Mouse (Mus musculus) heart, postnatal 0 days (tissue): ENCODE measurements at regions not wholly inside any gene's neighbourhood (a gene's known extent, or its start where the extent isn't known, plus 50 kb on each side); places are given as distances from the start of the nearest gene placed in this dataset.

Source experiments
- ATAC-seq: fragments of 200-750 bp; cut with Nextera tagmentation; 2 replicates; pipeline ENCODE4 v1.8.0; 2017; ENCODE audit warnings: low read depth, moderate number of reproducible peaks, moderate library complexity; ENCODE audit not compliant: insufficient read depth
- DNase-seq: peaks from one replicate; pipeline ENCODE4 v3.0.0-alpha.2; 2016; ENCODE audit warnings: low spot score
- H3K27ac ChIP-seq: fragments of 300-500 bp; sonication (generic); 2 replicates; pipeline ENCODE4 v1.5.1; 2014; ENCODE audit warnings: low read depth, mild to moderate bottlenecking
- H3K27me3 ChIP-seq: fragments of 300-500 bp; sonication (generic); 2 replicates; pipeline ENCODE4 v1.6.1; 2014; ENCODE audit warnings: low read length, mixed read lengths; ENCODE audit not compliant: control insufficient read depth, insufficient read depth
- H3K36me3 ChIP-seq: fragments of 300-500 bp; sonication (generic); replicated peaks from 2 replicates; pipeline ENCODE4 v1.6.1; 2014; ENCODE audit warnings: low read length, mixed read lengths; ENCODE audit not compliant: control insufficient read depth, insufficient read depth
- H3K4me1 ChIP-seq: fragments of 300-500 bp; sonication (generic); 2 replicates; pipeline ENCODE4 v1.6.1; 2014; ENCODE audit warnings: antibody characterized with exemption; ENCODE audit not compliant: control insufficient read depth, insufficient read depth
- H3K4me2 ChIP-seq: fragments of 300-500 bp; sonication (generic); 2 replicates; pipeline ENCODE4 v1.6.1; 2014; ENCODE audit warnings: low read depth, mild to moderate bottlenecking, low read length, moderate library complexity
- H3K4me3 ChIP-seq: fragments of 300-500 bp; sonication (generic); 2 replicates; pipeline ENCODE4 v1.5.1; 2014; ENCODE audit warnings: low read depth, low read length
- H3K9ac ChIP-seq: fragments of 300-500 bp; sonication (generic); replicated peaks from 2 replicates; pipeline ENCODE4 v1.6.1; 2014; ENCODE audit warnings: low read depth, low read length, mixed read lengths
- H3K9me3 ChIP-seq: fragments of 300-500 bp; sonication (generic); replicated peaks from 2 replicates; pipeline ENCODE4 v1.6.1; 2016; ENCODE audit warnings: low read length; ENCODE audit not compliant: control insufficient read depth
- CTCF ChIP-seq: IDR thresholded peaks from 2 replicates; pipeline ENCODE4 v1.5.1; 2016; ENCODE audit warnings: antibody characterized with exemption, control low read depth, low read depth
- EP300 ChIP-seq: IDR thresholded peaks from 2 replicates; pipeline ENCODE4 v1.6.1; 2016; ENCODE audit warnings: antibody characterized with exemption, low read depth
- WGBS: fragments of 180-500 bp; shearing (Covaris S2); extraction: QIAGEN DNeasy Blood & Tissue Kit; methylation state at CpG from one replicate; pipeline ENCODE4 v1.1.7; 2014; 5-methylcytosine and 5-hydroxymethylcytosine counted together

GRCm38 (mm10) chr19:27073281-27073680, 143.0 kb upstream of the Vldlr start:
- Histone ChIP-seq H3K4me3 (no peak overlapping the region), H3K4me2 (no peak overlapping the region), H3K36me3 (no peaks in the 10 kb centered on the region), H3K9me3 (no peaks in the 10 kb centered on the region), H3K4me1 (peaks cover 10% of the 10 kb centered on the region), H3K27ac (no peak overlapping the region), H3K9ac (no peak overlapping the region), H3K27me3 (no peaks in the 10 kb centered on the region)
- no peak for TF ChIP-seq EP300
- no peak for TF ChIP-seq CTCF
- 59% methylated on average over 3 of the region's 3 CpGs for WGBS
- ATAC-seq (no peak), DNase-seq (no peak)

DNA sequence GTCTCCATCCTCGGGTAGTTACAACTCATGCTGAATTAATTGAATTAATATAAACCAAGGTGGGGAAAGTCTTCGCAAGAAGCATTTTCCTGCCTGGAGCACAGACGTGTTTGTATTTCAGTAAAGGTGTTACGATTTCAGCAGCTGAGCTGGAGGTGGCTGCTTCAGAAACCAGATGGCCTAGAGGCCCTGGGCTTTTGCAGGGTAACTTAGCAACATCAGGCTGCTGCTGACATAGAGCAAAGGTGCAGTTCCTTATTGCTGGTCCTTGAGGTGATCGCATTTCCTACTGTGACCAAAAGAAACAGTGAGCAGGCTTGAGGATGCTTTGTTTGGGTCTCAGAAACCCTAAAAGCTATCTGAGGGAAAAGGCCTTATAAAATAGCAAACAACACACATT, 141.3 kb upstream of the Vldlr start:
- H3K27me3 ChIP-seq = no peaks in the 10 kb centered on the region

DNA sequence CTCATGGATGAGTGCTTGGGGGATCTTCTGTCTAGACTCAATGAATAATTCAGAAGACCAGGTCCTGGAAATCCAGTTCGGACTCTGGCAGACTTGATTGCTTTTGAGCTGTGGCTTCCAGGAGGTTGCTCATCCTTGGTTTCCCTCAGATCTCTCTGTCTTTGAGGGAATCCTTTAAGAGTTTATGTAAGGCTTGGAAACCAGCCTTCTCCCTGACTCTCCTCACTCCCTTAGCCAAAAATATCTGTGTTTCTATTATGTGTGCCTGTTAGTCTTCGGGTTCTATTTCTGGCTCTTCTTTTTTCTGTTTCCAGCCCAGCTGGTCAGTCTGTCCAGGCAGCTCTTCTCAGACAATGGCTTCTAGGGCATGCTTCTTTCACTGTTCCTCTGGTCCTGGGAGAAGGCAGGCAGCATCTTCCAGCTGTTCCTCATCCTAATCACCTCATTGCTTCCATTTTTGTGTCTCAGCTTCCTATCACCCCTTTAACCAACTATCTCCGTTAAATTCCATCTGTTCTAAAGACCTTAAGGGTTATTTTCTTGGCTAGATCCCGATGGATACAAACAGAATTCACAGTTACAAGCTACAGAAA, 139.3 kb upstream of the Vldlr start:
- TF ChIP-seq CTCF = no peak
- no peak for TF ChIP-seq EP300
- Histone ChIP-seq H3K27me3 (no peaks in the 10 kb centered on the region), H3K36me3 (no peaks in the 10 kb centered on the region), H3K4me1 (peaks cover 10% of the 10 kb centered on the region), H3K4me3 (no peak overlapping the region), H3K4me2 (no peak overlapping the region), H3K27ac (peak overlapping the region; percentile 53), H3K9ac (no peak overlapping the region), H3K9me3 (no peaks in the 10 kb centered on the region)
- WGBS = 43% methylated on average over 4 of the region's 4 CpGs
- DNase-seq = no peak
- no peak for ATAC-seq

More for the DNA sequence above, 141.3 kb upstream of the Vldlr start:
- H3K36me3 ChIP-seq = no peaks in the 10 kb centered on the region
- no peak overlapping the region for H3K9ac ChIP-seq
- ATAC-seq (no peak), DNase-seq (no peak)
- TF ChIP-seq CTCF = no peak
- no peaks in the 10 kb centered on the region for H3K9me3 ChIP-seq
- no peak overlapping the region for H3K4me2 ChIP-seq
- H3K27ac ChIP-seq = no peak overlapping the region
- H3K4me3 ChIP-seq = no peak overlapping the region
- 75% methylated on average over 5 of the region's 5 CpGs for WGBS
- H3K4me1 ChIP-seq = peaks cover 10% of the 10 kb centered on the region

DNA sequence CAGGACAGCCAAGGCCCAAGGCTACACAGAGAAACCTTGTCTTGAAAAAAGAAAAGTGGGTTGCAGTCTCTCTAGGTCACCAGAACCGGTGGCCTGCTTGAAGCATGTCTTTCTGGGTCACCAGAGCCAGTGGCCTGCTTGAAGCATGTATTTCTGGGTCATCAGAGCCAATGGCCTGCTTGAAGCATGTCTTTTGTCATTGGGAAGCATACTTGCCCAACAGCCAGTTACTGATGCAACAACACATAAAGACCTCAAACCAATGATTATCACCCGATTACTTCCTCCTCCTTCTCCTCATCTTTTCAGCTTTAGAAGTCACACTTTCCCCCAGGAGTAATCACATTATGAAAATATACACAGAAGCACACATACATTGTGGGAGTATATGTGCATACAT, 128.9 kb upstream of the Vldlr start:
- Histone ChIP-seq H3K27ac (no peak overlapping the region), H3K36me3 (no peaks in the 10 kb centered on the region), H3K4me1 (no peaks in the 10 kb centered on the region), H3K9ac (no peak overlapping the region), H3K4me2 (no peak overlapping the region), H3K9me3 (no peaks in the 10 kb centered on the region), H3K4me3 (no peak overlapping the region), H3K27me3 (no peaks in the 10 kb centered on the region)
- TF ChIP-seq EP300 (no peak), CTCF (no peak)
- 73% methylated on average over 2 of the region's 2 CpGs for WGBS
- ATAC-seq (no peak), DNase-seq (no peak)

DNA sequence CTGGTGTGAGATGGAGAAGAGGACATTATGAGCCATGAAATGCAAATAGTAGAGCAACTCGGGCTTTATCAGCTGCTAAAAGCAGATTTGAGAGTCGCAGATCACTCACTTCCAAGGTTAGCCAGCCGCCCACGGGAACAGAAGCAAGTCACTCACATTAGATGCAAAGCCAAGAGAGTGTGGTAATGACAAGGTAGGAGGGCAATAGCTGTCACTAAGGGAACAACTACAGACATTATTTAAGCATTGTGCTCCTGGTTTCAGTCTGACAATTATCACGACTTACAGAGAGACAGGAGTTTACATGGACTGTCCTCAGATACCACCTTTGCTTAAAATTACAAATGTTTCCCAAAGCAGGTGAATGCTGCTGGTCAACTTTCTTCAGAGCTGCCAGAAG, 128.5 kb upstream of the Vldlr start:
- Histone ChIP-seq H3K4me3 (no peak overlapping the region), H3K27me3 (no peaks in the 10 kb centered on the region), H3K36me3 (no peaks in the 10 kb centered on the region), H3K4me2 (no peak overlapping the region), H3K9ac (no peak overlapping the region), H3K27ac (no peak overlapping the region), H3K9me3 (no peaks in the 10 kb centered on the region), H3K4me1 (no peaks in the 10 kb centered on the region)
- ATAC-seq (no peak), DNase-seq (no peak)
- no peak for TF ChIP-seq EP300
- WGBS = 31% methylated on average over 5 of the region's 5 CpGs

GRCm38 (mm10) chr19:27089099-27089498, 127.2 kb upstream of the Vldlr start:
- no peak for DNase-seq
- Histone ChIP-seq H3K36me3 (no peaks in the 10 kb centered on the region), H3K4me1 (no peaks in the 10 kb centered on the region), H3K9me3 (no peaks in the 10 kb centered on the region), H3K4me3 (no peak overlapping the region), H3K4me2 (no peak overlapping the region), H3K9ac (no peak overlapping the region), H3K27ac (no peak overlapping the region), H3K27me3 (no peaks in the 10 kb centered on the region)
- WGBS = 100% methylated on average over 1 of the region's 1 CpGs
- no peak for ATAC-seq
- TF ChIP-seq EP300 (no peak), CTCF (no peak)
